Mouse (Mus musculus): ENCODE measurements around the gene Olfr1197. TPM values are rescaled to one million over a fixed set of nuclear protein-coding genes. Genes with fewer than 3 reads are reported as not detected.

Gene Olfr1197
- total RNA-seq (2021) = not detected
- long read RNA-seq, experiment 1 = 0 reads
- long read RNA-seq, experiment 2 = 0 reads

GRCm38 (mm10) chr2:88732266-88732665 lies at the start of gene Olfr1197:
TSS of gene Olfr1197 (minus strand) at chr2:88732366.
- no peak for DNase-seq
- intact Hi-C loops (cut with DNase I) = no loop called here

GRCm38 (mm10) chr2:88770388-88770787 lies 38.2 kb upstream of the Olfr1197 start, which contains the start of gene Olfr1200:
TSS of gene Olfr1200 (minus strand) at chr2:88770488.
- no peak for DNase-seq
- intact Hi-C loops (cut with DNase I) = no loop called here

- DNase-seq = no peak
- intact Hi-C loops (cut with DNase I) = no loop called here
Observed at GRCm38 (mm10) chr2:88760369-88760768, 28.2 kb upstream of the Olfr1197 start, which contains the start of gene Olfr1199. TSS of gene Olfr1199 (minus strand) at chr2:88760469.

GRCm38 (mm10) chr2:88751270-88751669 lies 19.1 kb upstream of the Olfr1197 start, which contains the start of gene Olfr1198:
TSS of gene Olfr1198 (minus strand) at chr2:88751370.
- DNase-seq = no peak
- intact Hi-C loops (cut with DNase I) = no loop called here

- intact Hi-C loops (cut with DNase I) = no loop called here
- no peak for DNase-seq
Observed at GRCm38 (mm10) chr2:88743379-88743778, 11.2 kb upstream of the Olfr1197 start.

DNA sequence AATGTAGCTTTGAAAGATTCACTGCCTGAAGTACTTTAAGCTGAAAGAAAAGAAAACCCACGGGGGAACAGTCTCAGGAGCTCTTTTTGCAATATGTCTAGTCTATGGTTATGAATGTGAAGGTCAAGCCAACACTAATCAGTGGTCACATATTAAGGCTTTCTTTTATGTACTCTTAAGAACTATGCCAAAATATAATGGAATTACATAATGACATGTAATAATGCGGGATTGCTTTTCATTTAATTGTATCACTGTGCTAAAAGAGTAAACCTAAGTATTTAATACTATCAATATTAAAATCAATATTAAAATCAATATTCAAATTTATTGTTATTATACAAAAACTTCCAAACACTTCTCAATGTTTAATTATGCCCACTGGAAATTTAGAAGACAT lies 27.7 kb downstream of the Olfr1197 start, which contains the start of gene Olfr1196:
TSS of gene Olfr1196 (minus strand) at position 101 of the 400 bp plus-strand sequence.
- DNase-seq = no peak
- intact Hi-C loops (cut with DNase I) = no loop called here

DNA sequence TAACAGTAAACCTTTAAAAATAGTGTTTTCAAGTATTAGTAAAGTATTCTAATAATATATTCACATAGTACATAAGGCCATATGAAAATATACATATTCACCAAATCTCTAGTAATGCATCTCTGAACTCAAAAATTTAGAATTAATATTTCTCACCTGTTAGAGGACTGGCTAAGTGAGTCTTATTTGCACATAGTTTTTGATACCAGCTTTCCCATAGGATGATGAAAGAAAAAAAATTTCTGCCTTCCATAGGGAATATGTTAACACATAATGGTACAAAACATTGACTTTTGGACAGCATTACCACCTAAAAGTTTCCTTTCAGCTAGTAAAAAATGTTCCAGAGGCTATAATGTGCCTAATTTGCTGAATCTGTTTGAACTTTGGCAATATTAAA lies 43.1 kb downstream of the Olfr1197 start, which contains the start of gene Olfr1195:
TSS of gene Olfr1195 (minus strand) at position 101 of the 400 bp plus-strand sequence.
- intact Hi-C loops (cut with DNase I) = no loop called here
- no peak for DNase-seq

Other genes starting within 250 kb of the Olfr1197 start
- not detected for gene Olfr1184, start 248.8 kb downstream of the Olfr1197 start, total RNA-seq (2021)
- not detected for gene Olfr1185-ps1, start 239.0 kb downstream of the Olfr1197 start, total RNA-seq (2021)
- gene Olfr1186, start 213.8 kb downstream of the Olfr1197 start, total RNA-seq (2021) = not detected
- gene Olfr1188, start 175.4 kb downstream of the Olfr1197 start, total RNA-seq (2021) = not detected
- gene Olfr1189, start 145.9 kb downstream of the Olfr1197 start, total RNA-seq (2021) = not detected
- not detected for gene Olfr1191-ps1, start 91.8 kb downstream of the Olfr1197 start, total RNA-seq (2021)
- not detected for gene Olfr1192-ps1, start 83.9 kb downstream of the Olfr1197 start, total RNA-seq (2021)
- not detected for gene Olfr1193, start 56.7 kb downstream of the Olfr1197 start, total RNA-seq (2021)
- not detected for gene Olfr1195, start 43.2 kb downstream of the Olfr1197 start, total RNA-seq (2021)
- gene Olfr1196, start 27.8 kb downstream of the Olfr1197 start, total RNA-seq (2021) = not detected
- not detected for gene Olfr1198, start 19.0 kb upstream of the Olfr1197 start, total RNA-seq (2021)
- not detected for gene Olfr1199, start 28.1 kb upstream of the Olfr1197 start, total RNA-seq (2021)
- not detected for gene Olfr1200, start 38.1 kb upstream of the Olfr1197 start, total RNA-seq (2021)
- gene Olfr1201, start 60.7 kb upstream of the Olfr1197 start, total RNA-seq (2021) = not detected
- not detected for gene Olfr1202, start 82.1 kb upstream of the Olfr1197 start, total RNA-seq (2021)
- gene Olfr1205, start 97.4 kb upstream of the Olfr1197 start, total RNA-seq (2021) = not detected
- not detected for gene Olfr1204, start 116.9 kb upstream of the Olfr1197 start, total RNA-seq (2021)
- gene Olfr1206, start 130.9 kb upstream of the Olfr1197 start, total RNA-seq (2021) = not detected
- gene Olfr1208, start 169.9 kb upstream of the Olfr1197 start, total RNA-seq (2021) = not detected
- not detected for gene Olfr1209, start 182.8 kb upstream of the Olfr1197 start, total RNA-seq (2021)
- not detected for gene Olfr1211, start 205.7 kb upstream of the Olfr1197 start, total RNA-seq (2021)
- gene Olfr1212, start 221.6 kb upstream of the Olfr1197 start, total RNA-seq (2021) = not detected
- gene Gm13762, start 247.9 kb upstream of the Olfr1197 start, total RNA-seq (2021) = not detected

Measured in gastrocnemius, postnatal 36 days (tissue).